Comparison of ENCODE assay signal across 17 mouse cellular contexts in the genomic region with DNA sequence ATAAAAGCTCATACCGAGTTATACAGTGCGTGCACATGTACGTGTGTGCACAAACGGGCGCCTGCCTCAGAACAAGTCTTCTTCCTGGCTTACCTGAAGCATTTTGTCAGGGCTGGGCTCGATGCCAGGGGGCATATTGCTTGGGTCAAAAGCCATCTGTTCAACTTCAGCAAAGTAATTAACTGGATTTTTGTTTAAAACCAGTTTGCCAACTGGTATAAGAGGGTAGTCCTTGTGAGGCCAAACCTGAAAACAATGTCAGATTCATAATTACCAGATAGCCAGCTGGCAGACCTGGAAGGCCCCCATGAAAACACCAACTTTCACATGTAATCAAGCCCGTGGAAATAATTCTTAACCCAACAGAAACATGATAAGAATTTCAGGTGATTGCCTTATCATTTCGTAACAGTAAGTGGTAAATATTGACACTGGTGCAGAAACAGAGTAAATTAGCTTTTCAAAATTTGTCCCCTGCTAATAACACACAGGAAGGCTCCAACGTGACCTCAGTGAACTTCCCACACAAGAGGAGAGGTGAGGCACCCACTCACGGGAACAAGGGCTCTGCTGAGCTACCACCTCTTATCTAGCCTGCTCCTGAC. TPM values are rescaled to one million over a fixed set of nuclear protein-coding genes. Genes with fewer than 3 reads are reported as not detected.
DNase-seq lines count a peak whose midpoint lies in the region; ATAC-seq and TF ChIP-seq lines count a peak whose summit lies in the region.
"Had no signal": no experiment of that assay in that cellular context is flagged by ENCODE, and none has a peak within 500 bp of the region (broad histone marks: within the 10 kb centered on the region; RNA-seq: fewer than 3 reads in every experiment).

No protein-coding gene starts in this region.

- no peak for TF ChIP-seq CTCF in kidney, adult 2 months (conservative IDR thresholded peaks at IDR 0.05; ENCODE audit: insufficient read depth, insufficient read length, low read depth, low read length)

- H3K4me1 ChIP-seq in kidney, adult 2 months (ENCODE audit: control insufficient read depth, insufficient read depth, low read length), result peaks cover 35% of the 10 kb centered on the region
- peaks cover 2% of the 10 kb centered on the region for H3K4me1 ChIP-seq in kidney, embryonic 16.5 days (ENCODE audit: insufficient read depth, low read length)
- H3K4me1 ChIP-seq: neural tube, embryonic 15.5 days had no signal

- TF ChIP-seq POLR2A in kidney, adult 2 months (IDR thresholded peaks at IDR 0.05; ENCODE audit: low read depth, low read length), result no peak

- WGBS in kidney, adult 2 months, result 47% methylated on average over 10 of the region's 10 CpGs
- 79% methylated on average over 10 of the region's 10 CpGs for WGBS in kidney, embryonic 16.5 days

- no peak overlapping the region for H3K4me2 ChIP-seq in kidney, embryonic 16.5 days (replicated peaks; ENCODE audit: low read depth, low read length)
- H3K4me2 ChIP-seq: limb, embryonic 13.5 days; neural tube, embryonic 15.5 days had no signal

- no peak overlapping the region for H3K4me3 ChIP-seq in kidney, adult 2 months (ENCODE audit: insufficient read depth, low read depth, low read length)
- no peak overlapping the region for H3K4me3 ChIP-seq in kidney, embryonic 16.5 days (ENCODE audit: low read length)
- H3K4me3 ChIP-seq: limb, embryonic 13.5 days; neural tube, embryonic 15.5 days had no signal

- DNase-seq in kidney, adult 2 months, result peak; percentile 83
- DNase-seq in cerebellum, adult 8-10 months, result peak; percentile 59
- DNase-seq in kidney, postnatal 25 days, result peak; percentile 85 to 86
- DNase-seq in lung, postnatal 4 days, result peak; percentile 57 to 69
- no peak for DNase-seq in spleen, postnatal 4 days (ENCODE audit: low spot score in 2 of 2)
- no peak for DNase-seq in layer of hippocampus, postnatal 10 days (ENCODE audit: low spot score in 2 of 2)
- no peak for DNase-seq in left cerebral cortex, adult 9 months (ENCODE audit: low spot score in 2 of 2)
- DNase-seq: adrenal gland, postnatal 36 days; heart, postnatal 4 days; right cerebral cortex, postnatal 4 days; thymus, postnatal 36 days had no signal

- H3K9ac ChIP-seq in kidney, embryonic 16.5 days (replicated peaks; ENCODE audit: low read length), result no peak overlapping the region
- H3K9ac ChIP-seq: limb, embryonic 13.5 days; neural tube, embryonic 15.5 days had no signal

- peaks cover 17% of the 10 kb centered on the region for H3K36me3 ChIP-seq in kidney, adult 2 months (ENCODE audit: control insufficient read depth, insufficient read depth, low read length)
- peaks cover 38% of the 10 kb centered on the region for H3K36me3 ChIP-seq in kidney, embryonic 16.5 days (ENCODE audit: insufficient read depth, low read length)

- no peaks in the 10 kb centered on the region for H3K27me3 ChIP-seq in kidney, adult 2 months (replicated peaks; ENCODE audit: control insufficient read depth, insufficient read depth, low read length)
- H3K27me3 ChIP-seq in kidney, embryonic 16.5 days (ENCODE audit: insufficient read depth, low read length), result no peaks in the 10 kb centered on the region
- H3K27me3 ChIP-seq: limb, embryonic 13.5 days; neural tube, embryonic 15.5 days had no signal

- no peak for ATAC-seq in kidney, embryonic 16.5 days (ENCODE audit: low FRiP score, low TSS enrichment)
- ATAC-seq: forebrain, embryonic 14.5 days; midbrain, embryonic 16.5 days had no signal

- peak overlapping the region; percentile 63; the same call in 1 of the 2 replicates for H3K27ac ChIP-seq in kidney, adult 2 months (ENCODE audit: insufficient read depth, low read depth, low read length)
- no peak overlapping the region for H3K27ac ChIP-seq in kidney, embryonic 16.5 days (ENCODE audit: low read length)
- H3K27ac ChIP-seq: limb, embryonic 13.5 days; neural tube, embryonic 15.5 days had no signal

- no peaks in the 10 kb centered on the region for H3K9me3 ChIP-seq in kidney, embryonic 16.5 days (ENCODE audit: low read length)
- H3K9me3 ChIP-seq: limb, embryonic 13.5 days; neural tube, embryonic 15.5 days had no signal

RNA-seq across cellular contexts. Expression of gene Cat, which starts 17.9 kb away (rescaled TPM):
- polyA plus RNA-seq in kidney, adult 2 months (2012; rRNA removed), result 522 and 607 TPM in 2 replicates
- polyA plus RNA-seq in kidney, embryonic 16.5 days (2015; fragmentation: Nextera tagmentation; extraction: Ambion mirVana), result 101 and 105 TPM in 2 replicates
- total RNA-seq in layer of hippocampus, postnatal 10 days (2021), result 10 to 100 TPM; 81.2 to 89.8 TPM

RNA-seq across cellular contexts. Expression of gene Elf5, which starts 55.6 kb away (rescaled TPM):
- 7.8 and 10.5 TPM in 2 replicates for polyA plus RNA-seq in kidney, adult 2 months (2012; rRNA removed)
- 3.1 and 4.2 TPM in 2 replicates for polyA plus RNA-seq in kidney, embryonic 16.5 days (2015; fragmentation: Nextera tagmentation; extraction: Ambion mirVana)
- total RNA-seq in layer of hippocampus, postnatal 10 days (2021), result 1 to 10 TPM; 2.3 TPM
- total RNA-seq: adrenal gland, postnatal 36 days; granulocyte monocyte progenitor cell, adult 5-6 weeks; heart, postnatal 4 days had no signal
- polyA plus RNA-seq: forebrain, embryonic 14.5 days; midbrain, embryonic 16.5 days; neural tube, embryonic 15.5 days had no signal

Comparison
In these comparisons a context has a peak if more than half of its experiments do, and no peak if none do; other contexts are left out.
1. DNase-seq: peak in kidney, adult 2 months (single experiment), cerebellum, adult 8-10 months (single experiment), kidney, postnatal 25 days (2 of 2) and lung, postnatal 4 days (2 of 2); none in spleen, postnatal 4 days (0 of 2), layer of hippocampus, postnatal 10 days (0 of 2) and left cerebral cortex, adult 9 months (0 of 2).